Mouse (Mus musculus) ovary, postnatal 36 days (tissue): Measurements from ENCODE around the gene Ankrd52.

ENCODE experiments used
- DNase-seq: peaks from one replicate; pipeline ENCODE4 v3.0.0; 2022; ENCODE audit warnings: low spot score, mixed read lengths

The Ankrd52 gene

DNA sequence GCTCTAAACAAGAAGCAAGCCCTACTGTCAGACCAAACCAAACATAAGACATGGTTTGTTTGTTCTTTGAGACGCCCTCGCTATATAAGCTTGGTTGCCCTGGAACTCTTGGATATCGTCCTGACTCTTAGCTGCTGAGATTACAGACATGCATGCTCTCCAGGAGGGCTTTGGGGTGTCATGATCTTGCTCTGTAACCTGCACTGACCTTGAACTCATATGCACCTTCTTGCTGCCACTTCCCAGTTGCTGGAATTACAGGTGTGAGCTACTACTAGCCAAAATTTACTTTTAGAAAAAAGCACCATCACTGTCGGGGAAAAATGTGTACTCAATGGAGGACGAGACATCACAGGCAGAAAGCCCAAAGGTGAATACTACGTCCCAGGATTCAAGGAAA, 7.3 kb upstream of the Ankrd52 start:
- DNase-seq: no peak

DNA sequence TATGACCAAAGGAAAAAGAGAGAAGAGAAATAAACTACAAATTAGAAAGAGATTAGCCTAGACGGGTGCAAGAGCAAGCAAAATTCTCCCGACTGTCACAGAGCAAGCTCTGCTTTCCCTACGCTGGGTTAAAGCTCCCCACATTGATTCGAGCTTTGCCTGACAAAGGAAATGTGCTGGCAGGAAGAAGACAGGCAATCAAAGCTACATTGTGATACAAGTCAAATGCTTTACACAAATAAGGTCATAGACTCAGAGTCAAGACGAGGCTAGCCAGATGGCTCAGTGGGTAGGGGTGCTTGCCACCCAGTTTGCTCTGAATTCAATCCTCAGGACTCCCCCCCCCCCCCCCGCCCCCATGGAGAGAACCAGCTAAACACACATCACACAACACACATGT, 6.9 kb upstream of the Ankrd52 start:
- DNase-seq: no peak

DNA sequence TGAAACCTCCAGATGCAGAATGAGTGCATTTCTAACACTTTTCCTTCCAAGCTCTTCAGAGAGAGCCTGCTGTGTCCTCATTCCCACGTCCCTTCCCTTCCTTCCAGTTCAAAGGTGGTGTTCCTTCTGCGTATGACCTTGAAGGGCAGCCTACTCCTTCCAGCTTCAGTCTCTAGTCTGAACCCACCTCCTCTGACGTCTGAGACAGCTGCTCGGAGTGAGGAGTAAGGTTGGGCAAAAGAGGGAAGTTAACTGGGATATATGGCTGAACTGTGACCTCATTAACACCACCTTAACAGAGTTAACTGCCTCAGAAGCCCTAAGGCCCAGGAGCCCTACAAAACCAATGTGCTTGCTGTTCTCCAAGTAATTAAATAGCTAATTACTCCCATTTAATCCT, 6.3 kb upstream of the Ankrd52 start:
- DNase-seq: no peak

DNA sequence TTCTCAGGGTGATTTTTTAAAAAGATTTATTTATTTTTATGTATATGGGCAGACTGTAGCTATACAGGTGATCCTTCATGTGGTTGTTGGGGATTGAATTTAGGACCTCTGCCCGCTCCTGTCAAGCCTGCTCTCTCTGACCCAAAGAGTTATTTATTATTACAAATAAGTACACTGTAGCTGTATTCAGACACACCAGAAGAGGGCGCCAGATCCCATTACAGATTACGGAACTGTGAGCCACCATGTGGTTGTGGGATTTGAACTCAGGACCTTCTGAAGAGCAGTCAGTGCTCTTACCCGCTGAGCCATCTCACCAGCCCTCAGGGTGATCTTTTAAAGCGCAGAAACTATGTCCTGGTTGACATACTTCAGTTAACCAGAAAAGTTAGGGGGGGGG, 4.8 kb upstream of the Ankrd52 start:
- no peak for DNase-seq

DNA sequence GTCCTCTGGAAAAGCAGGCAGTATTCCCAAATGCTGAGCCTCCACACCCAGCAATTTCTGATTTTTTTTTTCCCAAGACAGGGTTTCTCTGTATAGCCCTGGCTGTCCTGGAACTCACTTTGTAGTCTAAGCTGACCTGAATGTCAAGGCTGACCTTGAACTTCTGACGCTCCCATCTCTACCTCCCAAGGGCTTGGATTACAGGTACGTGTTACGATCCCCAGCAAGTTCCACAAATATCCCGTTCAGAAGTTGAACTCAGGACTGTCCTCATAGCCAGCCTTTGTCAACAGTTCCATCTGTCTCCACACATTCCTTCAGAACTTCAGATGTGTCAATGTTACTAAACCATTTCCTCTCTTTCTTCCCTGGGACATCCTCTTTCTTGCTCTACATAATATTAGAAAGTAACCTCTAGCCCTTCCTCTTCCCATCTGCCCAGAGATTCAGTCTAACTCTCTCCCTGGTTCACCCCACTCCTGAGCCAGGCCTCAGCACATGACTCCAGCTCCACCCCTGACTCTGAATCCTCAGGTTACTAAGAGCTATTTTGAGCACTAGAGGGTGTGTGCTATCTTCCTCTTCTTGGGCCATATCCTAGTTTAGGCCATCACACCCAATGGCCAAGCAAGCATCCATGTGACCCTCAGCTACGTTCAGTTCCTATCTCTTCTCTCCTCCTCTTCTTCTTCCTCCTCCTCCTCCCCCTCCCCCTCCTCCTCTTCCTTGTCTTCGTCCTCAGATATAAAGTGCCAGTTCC, 3.7 kb upstream of the Ankrd52 start:
- no peak for DNase-seq

DNA sequence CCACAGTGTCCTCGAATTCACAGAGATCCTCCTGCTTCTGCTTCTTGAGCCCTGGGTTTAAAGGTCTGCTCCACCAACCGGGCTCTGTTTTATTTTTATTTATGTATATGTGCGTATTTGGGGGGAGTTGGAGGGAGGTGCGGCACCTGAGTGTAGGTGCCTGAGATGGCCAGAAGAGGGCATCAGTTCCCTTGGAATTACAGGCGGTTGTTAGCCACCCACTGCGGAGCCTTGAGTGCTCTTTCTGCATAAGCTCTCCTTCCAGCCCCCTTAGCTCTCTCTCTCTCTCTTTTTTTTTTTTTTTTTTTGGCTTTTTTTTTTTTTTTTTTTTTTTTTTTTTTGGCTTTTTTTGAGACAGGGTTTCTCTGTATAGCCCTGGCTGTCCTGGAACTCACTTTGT, 2.5 kb upstream of the Ankrd52 start:
- no peak for DNase-seq

DNA sequence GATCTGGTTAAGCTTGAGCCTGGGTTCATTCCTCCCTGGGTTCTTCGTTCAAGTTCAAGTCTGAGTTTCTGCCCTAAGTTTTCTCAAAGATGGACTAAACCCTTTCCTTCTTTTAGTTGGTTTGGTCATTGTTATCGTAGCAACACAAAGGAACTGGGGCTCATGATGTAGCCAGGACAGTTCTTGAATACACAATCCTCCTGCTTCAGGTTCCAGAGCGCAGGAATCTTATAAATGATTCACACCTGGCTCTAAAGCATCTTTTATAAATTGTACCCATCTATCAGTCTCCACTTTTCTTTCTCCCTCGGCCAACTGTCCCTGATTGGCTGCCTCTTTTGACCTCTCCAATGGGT, 838 bp upstream of the Ankrd52 start:
- DNase-seq: no peak

DNA sequence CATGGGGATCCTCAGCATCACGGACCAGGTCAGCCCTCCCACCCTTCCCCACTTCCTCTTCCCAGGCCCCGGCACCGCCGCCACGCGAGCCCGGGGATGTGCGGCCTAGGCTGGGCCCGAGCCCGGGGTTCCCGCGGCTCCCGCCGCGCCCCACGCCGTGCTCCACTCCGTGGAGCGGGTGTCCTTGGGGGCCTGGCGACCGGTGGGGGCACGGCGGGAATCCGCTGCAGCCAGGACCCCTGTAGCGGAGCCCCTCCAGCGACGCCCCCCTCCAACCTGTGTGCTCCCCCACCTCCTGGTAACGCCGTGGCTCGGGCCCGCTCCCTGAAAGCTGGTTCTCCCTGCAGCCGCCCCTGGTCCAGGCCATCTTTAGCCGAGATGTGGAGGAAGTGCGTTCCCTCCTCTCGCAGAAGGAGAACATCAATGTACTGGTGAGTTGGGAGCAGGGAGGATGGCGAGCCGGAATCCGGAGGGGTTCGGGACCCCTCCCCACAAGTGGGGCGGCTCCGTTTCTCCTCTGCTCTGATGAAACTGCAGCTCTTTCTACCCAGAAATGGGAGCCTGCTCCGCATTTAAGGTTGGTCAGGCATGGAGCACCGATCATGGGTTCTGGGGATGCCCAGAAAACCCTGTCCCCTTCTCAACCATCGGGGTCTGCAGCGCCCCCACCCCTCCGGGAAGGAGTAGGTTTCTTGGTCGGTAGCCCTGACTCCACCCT, 466 bp downstream of the Ankrd52 start:
- DNase-seq: peak; percentile 57

DNA sequence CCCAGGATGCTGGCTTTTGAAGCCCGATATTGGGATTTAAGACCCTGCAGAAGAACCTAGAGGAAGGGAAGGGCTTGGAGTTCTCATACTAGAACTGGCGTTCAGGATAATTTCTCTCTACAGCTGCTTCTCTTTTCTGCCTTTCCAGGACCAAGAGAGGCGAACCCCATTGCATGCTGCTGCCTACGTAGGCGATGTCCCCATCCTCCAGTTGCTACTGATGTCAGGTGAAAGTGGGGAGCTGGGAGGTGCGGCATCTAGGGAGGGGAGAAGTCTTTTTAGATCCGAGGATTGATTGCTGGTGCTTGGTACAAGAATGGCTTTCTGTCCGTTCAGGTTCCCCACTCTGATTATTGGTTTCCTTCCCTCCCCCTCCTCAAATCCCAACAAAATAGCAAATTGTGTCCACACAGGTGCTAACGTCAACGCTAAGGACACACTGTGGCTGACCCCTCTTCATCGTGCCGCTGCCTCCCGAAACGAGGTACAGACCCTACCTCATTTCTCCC, 1.1 kb downstream of the Ankrd52 start:
- DNase-seq: no peak

DNA sequence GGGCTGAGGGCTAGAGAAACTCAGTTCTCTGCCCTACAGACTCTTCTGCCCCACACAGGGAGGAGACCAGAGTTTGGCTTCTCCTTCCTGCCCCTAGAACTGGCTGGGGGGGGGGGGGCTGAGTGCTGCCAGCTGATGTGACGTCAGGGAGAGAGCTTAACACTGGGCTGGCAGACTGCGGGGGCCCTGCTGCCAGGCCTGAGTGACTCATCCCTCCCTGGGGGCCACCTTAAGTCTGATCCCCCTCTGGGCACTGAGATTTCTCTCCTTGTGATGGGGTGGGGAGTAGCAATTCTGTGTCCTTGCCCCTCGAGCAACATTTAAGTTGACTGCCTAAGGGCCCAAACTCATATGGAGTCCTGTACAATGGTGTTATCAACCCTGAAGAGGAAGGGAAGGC, 1.5 kb downstream of the Ankrd52 start:
- DNase-seq: no peak

DNA sequence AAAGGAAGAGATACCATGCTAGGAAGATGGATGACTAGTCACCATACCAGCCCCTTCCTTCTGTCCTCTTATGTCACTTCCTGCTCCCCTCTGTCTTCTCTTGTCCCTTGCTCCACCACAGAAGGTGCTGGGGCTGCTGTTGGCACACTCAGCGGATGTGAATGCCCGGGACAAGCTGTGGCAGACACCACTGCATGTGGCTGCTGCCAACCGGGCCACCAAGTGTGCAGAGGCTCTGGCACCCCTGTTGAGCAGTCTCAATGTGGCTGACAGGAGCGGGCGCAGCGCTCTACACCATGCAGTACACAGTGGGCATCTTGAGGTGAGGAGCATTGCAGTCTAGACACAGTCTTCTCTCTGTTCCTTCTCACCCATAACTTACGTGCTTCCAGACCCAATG, 2.3 kb downstream of the Ankrd52 start:
- DNase-seq: no peak

DNA sequence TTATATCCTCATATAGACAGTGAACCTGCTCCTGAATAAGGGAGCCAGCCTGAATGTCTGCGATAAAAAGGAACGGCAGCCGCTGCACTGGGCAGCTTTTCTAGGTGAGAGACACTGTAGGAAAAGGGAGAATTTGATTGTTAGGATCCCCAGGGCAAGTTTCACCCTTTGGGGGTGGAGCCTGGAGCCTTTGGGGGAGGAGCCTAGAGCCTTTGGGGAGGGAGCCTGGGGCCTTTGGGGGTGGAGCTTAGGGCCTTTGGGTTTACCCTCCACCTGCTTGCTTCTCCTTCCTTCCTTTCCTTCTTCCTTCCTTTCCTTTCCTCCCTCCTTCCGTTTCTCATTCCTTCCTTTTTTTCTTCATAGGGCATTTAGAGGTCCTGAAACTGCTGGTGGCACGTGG, 3.6 kb downstream of the Ankrd52 start:
- DNase-seq: no peak

DNA sequence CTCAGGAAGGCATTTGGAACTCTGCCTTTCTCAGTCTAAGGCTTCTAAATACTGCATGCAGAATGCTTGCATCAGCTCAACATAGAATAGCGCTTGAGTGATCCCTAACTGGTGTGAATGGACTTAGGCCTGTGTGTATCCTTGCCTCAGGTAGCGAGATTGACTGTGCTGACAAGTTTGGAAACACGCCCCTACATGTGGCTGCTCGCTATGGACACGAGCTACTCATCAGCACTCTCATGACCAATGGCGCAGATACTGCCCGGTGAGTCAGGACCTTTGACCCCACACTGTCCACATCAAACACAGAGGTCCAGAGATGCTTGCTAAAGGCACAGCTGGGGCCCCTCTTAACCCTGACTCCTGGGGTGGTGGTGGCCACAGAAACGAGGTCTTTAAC, 5.6 kb downstream of the Ankrd52 start:
- DNase-seq: no peak

DNA sequence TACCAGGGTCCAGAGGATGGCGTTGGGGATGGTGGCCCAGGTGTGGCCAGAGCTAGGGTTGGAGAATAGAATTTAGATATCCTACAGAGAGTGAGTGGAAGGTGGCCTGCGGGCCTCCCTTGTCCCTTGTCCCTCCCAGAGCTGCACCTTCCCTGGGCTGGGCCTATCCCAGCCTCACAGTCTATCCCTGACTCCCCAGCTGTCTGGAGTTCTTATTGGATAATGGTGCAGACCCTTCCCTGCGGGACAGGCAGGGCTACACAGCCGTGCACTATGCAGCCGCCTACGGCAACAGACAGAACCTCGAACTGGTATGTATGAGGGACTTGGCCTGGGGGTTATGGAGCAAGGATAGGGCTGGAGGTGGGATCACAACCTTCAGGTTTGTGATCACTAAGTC, 9.0 kb downstream of the Ankrd52 start:
- DNase-seq: no peak

DNA sequence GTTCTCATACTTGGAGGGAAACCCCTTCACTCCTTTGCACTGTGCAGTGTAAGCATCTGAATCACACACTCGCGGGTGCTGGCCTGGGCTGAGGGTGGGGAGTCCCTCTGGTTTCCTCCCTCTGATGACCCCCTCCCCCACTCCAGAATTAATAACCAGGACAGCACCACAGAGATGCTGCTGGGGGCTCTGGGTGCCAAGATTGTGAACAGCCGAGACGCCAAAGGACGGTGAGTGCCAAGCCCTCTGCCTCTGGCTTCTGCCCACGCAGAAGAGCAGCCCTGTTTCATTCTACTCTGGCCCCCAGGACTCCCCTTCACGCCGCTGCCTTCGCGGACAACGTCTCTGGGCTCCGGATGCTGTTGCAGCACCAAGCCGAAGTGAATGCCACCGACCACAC, 12.0 kb downstream of the Ankrd52 start:
- no peak for DNase-seq

DNA sequence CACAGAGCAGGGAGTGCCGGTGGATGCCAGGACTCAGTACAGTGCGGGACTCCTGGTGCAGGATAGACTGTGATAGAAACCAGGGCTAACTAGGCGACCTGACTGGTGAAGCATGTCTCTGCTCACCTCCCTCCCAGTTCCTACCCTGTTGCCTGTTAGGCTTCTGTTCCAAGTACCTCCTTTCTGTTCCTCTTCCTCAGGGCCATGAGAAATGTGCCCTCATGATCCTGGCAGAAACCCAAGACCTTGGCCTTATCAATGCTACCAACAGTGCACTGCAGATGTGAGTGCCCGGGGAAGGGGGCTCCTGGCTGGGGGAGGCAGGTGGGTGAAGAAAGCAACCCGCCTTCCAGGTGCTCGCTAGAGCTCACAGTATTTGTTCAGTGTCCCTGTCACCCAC, 12.7 kb downstream of the Ankrd52 start:
- DNase-seq: peak; percentile 35

DNA sequence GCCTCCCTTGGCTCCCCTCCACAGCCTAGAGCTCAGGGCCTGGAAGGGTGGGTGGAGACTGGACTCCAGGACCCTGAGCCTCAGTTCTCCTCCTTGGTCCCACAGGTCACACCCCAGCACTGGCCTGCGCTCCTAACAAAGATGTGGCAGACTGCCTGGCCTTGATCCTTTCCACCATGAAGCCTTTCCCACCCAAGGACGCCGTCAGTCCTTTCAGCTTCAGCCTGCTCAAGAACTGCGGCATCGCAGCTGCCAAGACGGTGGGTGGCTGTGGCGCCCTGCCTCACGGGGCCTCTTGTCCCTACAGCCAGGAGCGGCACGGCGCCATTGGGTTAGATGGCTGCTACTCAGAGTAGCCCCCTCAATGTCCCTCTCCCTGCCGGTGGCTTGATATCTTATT, 13.5 kb downstream of the Ankrd52 start:
- peak; percentile 55 for DNase-seq

DNA sequence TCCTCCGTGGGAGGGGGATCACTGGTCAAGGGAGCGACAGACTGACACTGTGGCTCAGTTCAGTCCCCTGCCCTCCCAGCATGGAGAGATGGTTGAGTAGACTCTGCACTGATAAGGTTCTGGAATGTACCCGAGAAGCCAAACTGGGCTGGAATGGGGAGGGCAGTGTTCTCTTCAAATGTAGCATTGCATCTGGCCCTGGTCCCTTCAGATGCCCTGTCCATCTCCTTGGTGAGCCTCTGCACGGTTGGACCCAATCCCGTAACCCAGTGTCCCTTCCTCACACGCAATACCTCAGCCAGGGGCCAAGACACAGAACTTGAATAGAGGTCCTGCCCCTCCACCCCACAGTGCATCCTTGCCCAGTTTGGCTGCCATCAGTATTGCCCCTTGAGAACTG, 14.9 kb downstream of the Ankrd52 start:
- DNase-seq: no peak

DNA sequence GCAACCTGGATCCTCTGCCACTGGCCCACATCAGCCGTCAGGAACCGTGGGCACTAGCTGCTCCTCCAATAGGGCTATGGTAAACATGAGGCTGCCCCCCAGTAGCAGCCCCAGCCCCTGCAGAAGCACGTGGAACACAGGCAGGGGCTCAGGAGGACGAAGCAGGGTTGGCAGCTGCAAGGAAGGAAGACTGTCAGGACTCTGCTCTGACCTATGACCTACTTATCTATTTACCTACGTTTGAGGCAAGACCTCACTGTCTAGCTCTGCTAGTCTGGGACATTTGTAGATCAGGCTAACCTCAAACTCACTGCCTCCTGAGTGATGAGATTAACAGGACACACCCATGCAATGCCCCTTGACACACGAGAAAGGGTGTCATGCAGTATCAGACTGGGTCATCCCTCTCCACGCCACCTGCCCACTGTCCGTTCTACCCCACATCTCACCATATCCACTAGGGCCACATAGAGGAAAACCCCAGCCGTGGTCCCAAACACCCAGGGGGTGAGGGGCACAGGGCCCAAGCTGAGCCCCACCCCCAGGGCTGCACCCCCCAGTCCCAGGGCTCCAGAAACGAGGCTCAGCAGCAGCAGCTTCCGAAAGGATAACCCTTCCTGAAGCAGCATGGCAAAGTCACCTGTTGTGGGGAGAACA, 19.2 kb downstream of the Ankrd52 start:
- no peak for DNase-seq

DNA sequence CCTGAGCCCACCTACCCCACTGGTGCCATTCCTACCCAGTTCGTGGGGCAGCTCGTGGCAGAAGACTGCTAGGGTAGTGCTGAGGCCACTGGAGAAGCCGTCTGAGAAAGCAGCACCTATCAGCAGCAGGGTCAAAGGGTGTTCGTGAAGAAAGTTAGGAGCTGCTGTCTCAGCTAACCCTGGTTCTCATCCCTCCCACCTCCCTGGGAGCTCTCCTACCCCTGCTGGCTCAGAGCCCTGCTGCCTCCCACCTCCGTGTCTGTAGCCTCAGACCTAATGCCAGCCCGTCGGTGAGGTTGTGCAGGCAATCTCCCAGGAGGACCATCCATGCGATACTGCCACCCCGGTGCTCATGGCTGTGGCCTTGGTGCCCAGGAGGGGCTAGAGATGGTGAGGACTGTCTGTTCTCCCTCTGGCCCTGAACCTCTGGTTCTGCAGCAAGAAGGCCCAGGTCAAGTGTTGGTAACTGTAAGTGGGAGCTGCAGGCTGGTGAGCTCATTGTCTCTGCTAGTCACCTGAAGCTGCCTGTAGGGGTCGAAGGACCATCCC, 19.9 kb downstream of the Ankrd52 start:
- DNase-seq: no peak

DNA sequence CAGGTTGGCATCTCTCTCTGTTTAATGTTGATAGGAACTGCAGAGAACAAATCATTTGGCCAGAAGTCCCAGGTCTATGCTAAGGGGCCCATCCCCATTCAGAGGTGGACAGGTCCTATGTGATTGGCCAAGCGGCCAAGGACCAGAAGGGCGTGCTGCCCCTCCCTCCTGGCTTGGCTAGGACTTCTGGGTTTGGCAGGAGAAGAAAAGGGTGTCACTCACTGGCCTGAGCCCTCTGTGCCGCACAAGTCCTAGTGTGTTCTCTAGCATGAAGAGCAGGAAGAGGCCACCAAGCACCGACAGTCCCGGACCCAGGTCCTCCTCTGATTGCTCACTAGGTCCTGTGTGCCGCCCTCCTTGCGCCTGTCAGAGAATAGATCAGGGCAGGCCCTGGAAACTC, 20.6 kb downstream of the Ankrd52 start:
- DNase-seq: no peak

DNA sequence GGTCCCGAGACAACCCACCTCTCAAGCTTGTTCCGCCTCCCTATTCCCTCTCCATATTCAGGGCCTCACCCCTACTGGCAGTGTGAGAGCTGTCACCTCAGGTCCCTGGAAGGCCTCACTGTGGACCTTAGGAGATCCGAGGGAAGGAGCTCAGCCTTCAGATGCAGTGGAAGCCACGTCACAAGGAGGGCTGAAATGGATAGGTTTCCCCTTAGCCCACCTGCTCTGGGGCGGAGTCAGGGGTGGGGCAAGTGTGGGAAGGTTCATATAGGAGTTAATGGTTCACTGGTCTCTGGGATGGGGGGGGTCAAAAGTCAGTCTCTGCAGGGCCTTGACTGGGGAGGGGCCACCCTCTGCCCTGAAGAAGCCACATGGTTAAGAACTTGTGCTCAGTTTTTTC, 23.4 kb downstream of the Ankrd52 start:
- DNase-seq: no peak

DNA sequence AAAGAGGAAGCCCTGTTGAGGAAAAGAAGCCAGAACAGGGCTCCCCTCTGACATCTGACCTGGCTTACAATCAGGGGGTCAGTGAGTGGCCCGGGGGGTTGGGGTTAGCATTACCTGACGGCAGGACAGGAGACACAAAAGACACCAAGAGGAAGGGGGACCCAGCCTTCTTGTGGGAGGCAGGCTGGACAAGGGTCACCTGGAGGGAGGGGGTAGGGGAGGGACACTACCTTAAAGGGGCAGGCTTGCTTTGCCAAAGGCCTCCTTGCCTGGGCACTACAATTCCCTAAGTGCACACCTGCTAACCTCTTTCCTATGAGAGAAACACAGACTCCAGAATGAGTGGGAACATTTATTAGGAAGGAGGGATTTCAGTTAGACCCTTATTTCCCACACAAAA, 24.1 kb downstream of the Ankrd52 start, which contains the start of gene Slc39a5:
Slc39a5 (minus strand) TSS at position 174 of the 400 bp plus-strand sequence.
- DNase-seq: no peak
